ENCODE assay signal across 8 mouse cellular contexts in the genomic region with DNA sequence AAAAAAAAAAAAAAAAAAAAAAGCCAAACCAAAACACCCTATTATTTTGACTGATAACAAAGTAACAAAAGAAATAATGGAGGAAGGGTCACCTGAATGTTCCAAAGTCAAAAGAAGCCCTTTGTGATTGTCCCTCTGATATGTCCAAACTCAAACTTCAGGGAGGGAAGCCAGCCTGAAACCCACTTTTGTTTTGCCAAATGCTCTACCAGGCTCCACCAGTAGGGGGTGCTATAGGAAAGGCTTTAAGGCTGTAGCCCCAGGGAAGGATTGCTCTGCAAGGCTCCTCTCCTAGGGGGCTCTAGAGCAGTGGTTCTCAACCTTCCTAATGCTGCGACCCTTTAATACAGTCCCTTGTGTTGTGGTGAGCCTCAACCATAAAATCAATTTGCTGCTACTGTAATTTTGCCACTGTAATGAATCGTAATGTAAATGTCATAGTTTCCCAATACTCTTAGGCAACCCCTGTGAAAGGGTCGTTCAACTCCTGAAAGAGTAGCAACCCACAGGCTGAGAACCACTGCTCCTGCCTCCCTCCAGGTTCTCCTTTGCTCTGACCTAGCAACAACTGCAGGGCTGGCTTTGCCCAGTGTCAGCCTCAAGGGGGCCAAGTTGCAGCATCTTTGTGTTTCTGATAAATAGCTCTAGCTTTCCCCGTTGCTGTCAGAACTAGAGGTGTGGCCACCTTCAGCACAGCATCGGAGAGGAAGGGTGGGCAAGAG. TPM values are rescaled to one million over a fixed set of nuclear protein-coding genes. Genes with fewer than 3 reads are reported as not detected.
DNase-seq lines count a peak whose midpoint lies in the region; ATAC-seq and TF ChIP-seq lines count a peak whose summit lies in the region.
"Had no signal": no experiment of that assay in that cellular context is flagged by ENCODE, and none has a peak within 500 bp of the region (broad histone marks: within the 10 kb centered on the region; RNA-seq: fewer than 3 reads in every experiment).

No protein-coding gene starts in this region.

- 32% methylated on average over 5 of the region's 5 CpGs for WGBS in heart, embryonic 16.5 days

- H3K4me1 ChIP-seq in ES-E14 (ENCODE audit: control insufficient read depth in 2 of 2, insufficient read depth in 2 of 2, low read length in 2 of 2, poor library complexity in 1 of 2), result peaks cover 5 to 9% of the 10 kb centered on the region in 2 experiments; a peak in 3 of 4 replicates
- H3K4me1 ChIP-seq in heart, embryonic 16.5 days (ENCODE audit: control insufficient read depth, insufficient read depth, low read length), result 0 out of 2 replicates have a peak, but pooled peaks cover 4% of the 10 kb centered on the region
- H3K4me1 ChIP-seq: limb, embryonic 15.5 days had no signal

- H3K4me2 ChIP-seq in heart, embryonic 16.5 days (ENCODE audit: low read depth, low read length), result no peak overlapping the region
- H3K4me2 ChIP-seq: limb, embryonic 15.5 days had no signal

- H3K27me3 ChIP-seq in heart, embryonic 16.5 days (ENCODE audit: control insufficient read depth, insufficient read depth, low read length), result no peaks in the 10 kb centered on the region
- H3K27me3 ChIP-seq: limb, embryonic 15.5 days had no signal

- H3K4me3 ChIP-seq in ES-E14 (ENCODE audit: insufficient read depth in 1 of 2, low read depth in 1 of 2, low read length in 2 of 2, poor library complexity in 1 of 2, severe bottlenecking in 1 of 2), result no peak overlapping the region
- H3K4me3 ChIP-seq in heart, embryonic 16.5 days (ENCODE audit: low read length), result no peak overlapping the region
- H3K4me3 ChIP-seq: limb, embryonic 15.5 days had no signal

- H3K36me3 ChIP-seq in ES-E14 (ENCODE audit: control insufficient read depth, insufficient read depth, low read length, poor library complexity, severe bottlenecking), result peaks cover 4% of the 10 kb centered on the region; the same call in 1 of the 2 replicates
- H3K36me3 ChIP-seq in heart, embryonic 16.5 days (ENCODE audit: control insufficient read depth, insufficient read depth), result no peaks in the 10 kb centered on the region; the same call in 1 of the 2 replicates

- peak; percentile 66 for DNase-seq in ES-E14 (ENCODE audit: low read depth, low spot score)
- DNase-seq in adrenal gland, adult 2 months, result peak; percentile 73
- DNase-seq in embryo, embryonic 11.5 days (ENCODE audit: low read depth, low spot score), result peak; percentile 69
- peak; percentile 83 to 84 for DNase-seq in kidney, postnatal 4 days
- peak; percentile 89 for DNase-seq in mesoderm, embryonic 11.5 days (ENCODE audit: low read depth, low spot score)
- DNase-seq in right cerebral cortex, postnatal 4 days, result peak; percentile 86

- H3K9me3 ChIP-seq in ES-E14 (ENCODE audit: control insufficient read depth, insufficient read depth, low read depth, low read length), result no peaks in the 10 kb centered on the region
- no peaks in the 10 kb centered on the region for H3K9me3 ChIP-seq in heart, embryonic 16.5 days (replicated peaks; ENCODE audit: control insufficient read depth, low read length)
- H3K9me3 ChIP-seq: limb, embryonic 15.5 days had no signal

- no peak overlapping the region for H3K9ac ChIP-seq in ES-E14 (ENCODE audit: insufficient read depth, low read depth, low read length, poor library complexity, severe bottlenecking)
- H3K9ac ChIP-seq in heart, embryonic 16.5 days (ENCODE audit: low read length), result no peak overlapping the region
- H3K9ac ChIP-seq: limb, embryonic 15.5 days had no signal

- in situ Hi-C loops in ES-E14 (cut with MboI; ENCODE audit: low sequenced_read_pairs in 2 of 2, unreplicated experiment in 2 of 2), result no loop called here

- no peak overlapping the region for H3K27ac ChIP-seq in ES-E14 (ENCODE audit: insufficient read depth, low read depth, low read length, poor library complexity, severe bottlenecking)
- H3K27ac ChIP-seq in heart, embryonic 16.5 days (ENCODE audit: low read length), result no peak overlapping the region
- H3K27ac ChIP-seq: limb, embryonic 15.5 days had no signal

- 0 out of 2 replicates have a peak, but pooled peaks have one; percentile 41 for ATAC-seq in heart, embryonic 16.5 days (replicated peaks; ENCODE audit: extremely low read depth, insufficient read depth, low FRiP score)

TF ChIP-seq in ES-E14, 5 proteins besides CTCF, POLR2A, EP300 and RAD21:
- peak; percentile 9; the same call in 1 of the 2 replicates for TF ChIP-seq ZC3H11A (IDR thresholded peaks at IDR 0.05; ENCODE audit: borderline replicate concordance, low read depth, low read length)
- TF ChIP-seq ZNF384 (IDR thresholded peaks at IDR 0.05; ENCODE audit: low read depth, low read length), result peak; percentile 93
- TF ChIP-seq CHD2 (IDR thresholded peaks at IDR 0.05; ENCODE audit: low read depth, low read length), result no peak
- TF ChIP-seq HCFC1 (IDR thresholded peaks at IDR 0.05; ENCODE audit: borderline replicate concordance, insufficient read depth, low read length), result no peak
- TF ChIP-seq MAFK (IDR thresholded peaks at IDR 0.05; ENCODE audit: insufficient read depth, low read depth, low read length), result no peak

RNA-seq across cellular contexts. Expression of a gene that starts 24.4 kb away (rescaled TPM):
- total RNA-seq in ES-E14 (2012; rRNA removed), result 21.2 and 37.0 TPM in 2 replicates
- 100 to 1,000 TPM in 1 of 2 experiments, 10 to 100 TPM in 1; 59.1 to 147 TPM for total RNA-seq in adrenal gland, adult 2 months (2021)
- 115 and 153 TPM in 2 replicates for polyA plus RNA-seq in adrenal gland, adult 2 months (2012; rRNA removed)
- 0.32 and 0.66 TPM in 2 replicates for polyA plus RNA-seq in heart, embryonic 16.5 days (2015; fragmentation: Nextera tagmentation; extraction: Ambion mirVana)

RNA-seq across cellular contexts. Expression of a gene that starts 42.0 kb away (rescaled TPM):
- 10.0 and 10.7 TPM in 2 replicates for total RNA-seq in ES-E14 (2012; rRNA removed)
- total RNA-seq in adrenal gland, adult 2 months (2021), result 10 to 100 TPM; 14.5 to 18.5 TPM
- 54.9 and 71.3 TPM in 2 replicates for polyA plus RNA-seq in adrenal gland, adult 2 months (2012; rRNA removed)
- polyA plus RNA-seq in heart, embryonic 16.5 days (2015; fragmentation: Nextera tagmentation; extraction: Ambion mirVana), result 2.3 and 3.0 TPM in 2 replicates

RNA-seq across cellular contexts. Expression of a gene that starts 42.2 kb away (rescaled TPM):
- total RNA-seq in ES-E14 (2012; rRNA removed), result 15.1 and 18.9 TPM in 2 replicates
- total RNA-seq in adrenal gland, adult 2 months (2021), result 10 to 100 TPM; 21.3 to 21.9 TPM
- 60.8 and 61.2 TPM in 2 replicates for polyA plus RNA-seq in adrenal gland, adult 2 months (2012; rRNA removed)
- 19.6 and 19.7 TPM in 2 replicates for polyA plus RNA-seq in heart, embryonic 16.5 days (2015; fragmentation: Nextera tagmentation; extraction: Ambion mirVana)

RNA-seq across cellular contexts. Expression of a gene that starts 57.6 kb away (rescaled TPM):
- 212 and 328 TPM in 2 replicates for total RNA-seq in ES-E14 (2012; rRNA removed)
- 100 to 1,000 TPM; 251 to 383 TPM for total RNA-seq in adrenal gland, adult 2 months (2021)
- polyA plus RNA-seq in adrenal gland, adult 2 months (2012; rRNA removed), result 735 and 788 TPM in 2 replicates
- 270 and 275 TPM in 2 replicates for polyA plus RNA-seq in heart, embryonic 16.5 days (2015; fragmentation: Nextera tagmentation; extraction: Ambion mirVana)
